Mouse (Mus musculus): ENCODE measurements around the gene Cyth1. TPM values are rescaled to one million over a fixed set of nuclear protein-coding genes. Genes with fewer than 3 reads are reported as not detected.

Cyth1 gene
- polyA plus RNA-seq, 1 experiment from 2014 or later, result 9.6 TPM

- no peak overlapping the region for H3K4me2 ChIP-seq (ENCODE audit: low read depth, low read length)
- H3K4me1 ChIP-seq (ENCODE audit: control insufficient read depth, insufficient read depth, low read length), result peaks cover 4% of the 10 kb centered on the region; the same call in 1 of the 2 replicates
- no peak overlapping the region for H3K4me3 ChIP-seq (ENCODE audit: low read length)
- WGBS, result 89% methylated on average over 8 of the region's 8 CpGs
- H3K36me3 ChIP-seq (ENCODE audit: control insufficient read depth, insufficient read depth, low read length), result peaks cover 49% of the 10 kb centered on the region
- no peaks in the 10 kb centered on the region for H3K9me3 ChIP-seq (ENCODE audit: control insufficient read depth, low read length)
- no peak overlapping the region for H3K9ac ChIP-seq (ENCODE audit: low read depth, low read length)
- no peak for ATAC-seq
- no peaks in the 10 kb centered on the region for H3K27me3 ChIP-seq (replicated peaks; ENCODE audit: control insufficient read depth, insufficient read depth, low read length)
- no peak overlapping the region for H3K27ac ChIP-seq (ENCODE audit: low read length)
Measured at GRCm38 (mm10) chr11:118259580-118259979, 11.2 kb upstream of the Cyth1 start.

DNA sequence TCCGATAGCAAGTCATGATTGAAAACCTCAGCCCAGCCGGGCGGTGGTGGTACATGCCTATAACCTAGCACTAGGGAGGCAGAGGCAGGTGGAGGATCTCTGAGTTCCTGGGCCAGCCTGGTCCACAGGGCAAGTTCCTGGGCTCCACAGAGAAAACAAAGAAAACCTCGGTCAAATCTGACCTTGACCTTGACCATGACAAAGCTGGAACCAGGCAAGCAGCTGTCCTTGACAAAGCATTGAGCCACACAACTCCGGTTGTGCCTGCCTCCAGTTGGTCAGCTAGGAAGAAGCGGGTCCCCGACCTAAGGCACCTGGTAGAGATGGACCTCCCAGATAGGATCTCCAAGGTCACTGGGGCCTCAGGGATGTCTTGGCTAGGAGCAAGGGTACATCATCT is 8.0 kb upstream of the Cyth1 start:
- H3K36me3 ChIP-seq (ENCODE audit: control insufficient read depth, insufficient read depth, low read length), result peaks cover 26% of the 10 kb centered on the region
- 86% methylated on average over 7 of the region's 7 CpGs for WGBS
- no peak for ATAC-seq

DNA sequence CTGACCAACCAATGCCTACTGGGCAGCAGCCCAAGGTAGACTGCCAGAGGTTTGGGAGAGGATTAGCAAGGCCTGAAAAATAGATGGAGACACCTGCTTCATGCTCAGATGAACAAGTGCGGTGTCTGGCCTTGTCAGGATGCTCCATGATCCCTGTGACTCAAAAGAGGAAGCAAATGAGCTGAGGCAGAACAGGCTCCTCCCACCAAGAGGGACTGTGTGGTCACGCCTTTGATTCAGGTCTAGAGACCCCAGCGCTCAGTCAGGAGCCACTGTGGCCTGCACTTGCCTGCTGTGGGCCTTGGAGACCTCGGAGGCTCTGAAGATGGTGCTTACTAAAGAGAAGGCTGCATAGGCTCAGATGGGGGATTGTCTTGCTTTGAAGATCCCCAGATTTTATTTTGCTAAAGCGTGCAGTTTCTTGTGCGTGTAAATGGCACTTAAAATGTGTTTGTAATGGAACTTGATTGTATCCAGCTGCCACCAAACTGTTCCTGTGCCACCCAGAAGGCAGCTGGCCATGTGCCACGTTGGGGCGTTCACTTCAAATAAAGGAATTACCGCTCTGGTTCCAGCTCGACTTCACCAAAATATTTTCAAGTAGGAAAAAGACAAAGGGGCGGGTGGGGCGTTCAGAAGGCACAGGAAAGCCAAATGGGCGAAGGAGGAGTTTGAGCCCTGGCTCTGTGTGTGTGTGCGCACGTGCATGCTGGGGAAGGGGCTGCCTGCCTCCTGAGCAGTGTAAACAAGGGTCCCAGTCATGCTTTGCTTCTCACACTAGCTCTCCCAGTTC is 6.0 kb upstream of the Cyth1 start:
- peak overlapping the region; percentile 75 for H3K27ac ChIP-seq (ENCODE audit: low read length)
- H3K4me2 ChIP-seq (ENCODE audit: low read depth, low read length), result no peak overlapping the region
- WGBS, result 42% methylated on average over 15 of the region's 15 CpGs
- no peak overlapping the region for H3K4me3 ChIP-seq (ENCODE audit: low read length)
- ATAC-seq, result peak; percentile 48; the same call in 1 of the 2 replicates
- H3K4me1 ChIP-seq (ENCODE audit: control insufficient read depth, insufficient read depth, low read length), result peaks cover 16% of the 10 kb centered on the region
- peaks cover 19% of the 10 kb centered on the region for H3K36me3 ChIP-seq (ENCODE audit: control insufficient read depth, insufficient read depth, low read length)
- no peaks in the 10 kb centered on the region for H3K27me3 ChIP-seq (replicated peaks; ENCODE audit: control insufficient read depth, insufficient read depth, low read length)
- H3K9me3 ChIP-seq (ENCODE audit: control insufficient read depth, low read length), result no peaks in the 10 kb centered on the region
- peak overlapping the region; percentile 16; the same call in 1 of the 2 replicates for H3K9ac ChIP-seq (ENCODE audit: low read depth, low read length)

More for the DNA sequence above, 8.0 kb upstream of the Cyth1 start:
- Histone ChIP-seq H3K27me3 (replicated peaks; ENCODE audit: control insufficient read depth, insufficient read depth, low read length) (no peaks in the 10 kb centered on the region), H3K9ac (ENCODE audit: low read depth, low read length) (no peak overlapping the region), H3K4me1 (ENCODE audit: control insufficient read depth, insufficient read depth, low read length) (peaks cover 16% of the 10 kb centered on the region), H3K4me3 (ENCODE audit: low read length) (no peak overlapping the region), H3K4me2 (ENCODE audit: low read depth, low read length) (no peak overlapping the region), H3K9me3 (ENCODE audit: control insufficient read depth, low read length) (no peaks in the 10 kb centered on the region), H3K27ac (ENCODE audit: low read length) (no peak overlapping the region)

DNA sequence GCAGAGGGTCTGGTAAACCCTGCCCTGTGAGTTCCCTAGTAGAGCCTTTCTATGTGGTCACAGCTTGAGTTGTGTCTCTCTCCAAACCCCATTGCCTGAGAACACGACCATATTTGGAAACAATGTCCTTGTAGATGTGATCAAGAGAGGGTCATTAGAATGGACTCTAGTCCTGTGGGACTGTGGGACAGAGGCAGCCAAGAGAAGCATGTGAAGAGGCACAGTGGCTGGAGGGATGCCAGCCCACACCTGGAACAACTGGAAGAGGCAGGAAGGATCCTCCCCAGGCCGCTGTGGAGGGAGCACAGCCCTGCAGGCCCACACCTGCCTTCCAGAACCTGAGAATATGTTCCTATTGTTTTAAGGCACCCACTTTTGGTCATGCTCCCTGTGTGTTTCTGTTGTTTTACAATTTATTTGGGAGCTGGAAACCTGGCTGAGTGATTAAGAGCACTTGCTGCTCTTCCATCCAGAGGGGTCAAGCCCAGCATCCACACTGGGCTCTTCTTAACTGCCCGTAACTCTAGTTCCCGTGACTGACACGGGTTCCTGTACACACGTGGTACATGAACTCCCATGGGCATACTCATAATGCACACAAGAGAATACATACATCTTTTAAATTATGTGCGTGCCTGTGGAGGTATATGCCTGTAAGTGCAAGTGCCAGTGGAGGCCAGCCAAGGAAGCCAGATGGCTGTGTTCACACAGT is 5.2 kb upstream of the Cyth1 start:
- no peaks in the 10 kb centered on the region for H3K27me3 ChIP-seq (replicated peaks; ENCODE audit: control insufficient read depth, insufficient read depth, low read length)
- no peaks in the 10 kb centered on the region for H3K9me3 ChIP-seq (ENCODE audit: control insufficient read depth, low read length)
- no peak overlapping the region for H3K4me3 ChIP-seq (ENCODE audit: low read length)
- 86% methylated on average over 7 of the region's 7 CpGs for WGBS
- H3K4me2 ChIP-seq (ENCODE audit: low read depth, low read length), result no peak overlapping the region
- peaks cover 21% of the 10 kb centered on the region for H3K4me1 ChIP-seq (ENCODE audit: control insufficient read depth, insufficient read depth, low read length)
- H3K27ac ChIP-seq (ENCODE audit: low read length), result peak overlapping the region; percentile 75
- H3K36me3 ChIP-seq (ENCODE audit: control insufficient read depth, insufficient read depth, low read length), result peaks cover 12% of the 10 kb centered on the region
- no peak overlapping the region for H3K9ac ChIP-seq (ENCODE audit: low read depth, low read length)
- ATAC-seq, result no peak

DNA sequence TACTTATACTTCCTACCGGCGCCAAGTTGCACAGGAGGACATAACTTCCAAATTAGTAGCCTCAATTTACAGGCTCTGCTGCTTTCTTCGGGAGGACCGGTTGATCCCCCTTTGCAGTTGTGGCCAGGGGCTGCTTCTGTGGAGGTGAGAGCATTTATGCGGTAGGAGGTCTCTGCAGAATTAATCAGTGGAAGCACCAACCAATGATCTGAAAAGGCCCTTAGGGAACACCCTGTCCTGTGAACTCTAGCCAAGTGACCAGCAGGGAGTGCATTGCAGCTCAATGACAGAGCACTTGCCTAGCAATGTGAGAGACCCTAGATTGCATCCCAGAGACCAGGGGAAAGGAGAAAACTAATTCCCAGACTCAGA is 606 bp upstream of the Cyth1 start:
- Histone ChIP-seq H3K9me3 (ENCODE audit: control insufficient read depth, low read length) (no peaks in the 10 kb centered on the region), H3K4me3 (ENCODE audit: low read length) (peak overlapping the region; percentile 91), H3K27me3 (replicated peaks; ENCODE audit: control insufficient read depth, insufficient read depth, low read length) (no peaks in the 10 kb centered on the region), H3K36me3 (ENCODE audit: control insufficient read depth, insufficient read depth, low read length) (no peaks in the 10 kb centered on the region), H3K4me1 (ENCODE audit: control insufficient read depth, insufficient read depth, low read length) (peaks cover 34% of the 10 kb centered on the region), H3K4me2 (ENCODE audit: low read depth, low read length) (peak overlapping the region; percentile 76), H3K27ac (ENCODE audit: low read length) (peak overlapping the region; percentile 85), H3K9ac (ENCODE audit: low read depth, low read length) (peak overlapping the region; percentile 62)
- ATAC-seq, result peak; percentile 18
- under 1% methylated on average over 5 of the region's 5 CpGs for WGBS

- Histone ChIP-seq H3K9me3 (ENCODE audit: control insufficient read depth, low read length) (no peaks in the 10 kb centered on the region), H3K4me1 (ENCODE audit: control insufficient read depth, insufficient read depth, low read length) (peaks cover 33% of the 10 kb centered on the region), H3K27ac (ENCODE audit: low read length) (peak overlapping the region; percentile 55), H3K9ac (ENCODE audit: low read depth, low read length) (peak overlapping the region; percentile 94), H3K27me3 (replicated peaks; ENCODE audit: control insufficient read depth, insufficient read depth, low read length) (no peaks in the 10 kb centered on the region), H3K4me2 (ENCODE audit: low read depth, low read length) (peak overlapping the region; percentile 76), H3K36me3 (ENCODE audit: control insufficient read depth, insufficient read depth, low read length) (no peaks in the 10 kb centered on the region), H3K4me3 (ENCODE audit: low read length) (peak overlapping the region; percentile 91)
- under 1% methylated on average over 43 of the region's 43 CpGs for WGBS
- peak; percentile 5; the same call in 1 of the 2 replicates for ATAC-seq
Measured at GRCm38 (mm10) chr11:118247359-118248095, 865 bp downstream of the Cyth1 start.

- peaks cover 35% of the 10 kb centered on the region for H3K4me1 ChIP-seq (ENCODE audit: control insufficient read depth, insufficient read depth, low read length)
- peak overlapping the region; percentile 55 for H3K27ac ChIP-seq (ENCODE audit: low read length)
- H3K9ac ChIP-seq (ENCODE audit: low read depth, low read length), result peak overlapping the region; percentile 94
- no peaks in the 10 kb centered on the region for H3K36me3 ChIP-seq (ENCODE audit: control insufficient read depth, insufficient read depth, low read length)
- H3K4me3 ChIP-seq (ENCODE audit: low read length), result peak overlapping the region; percentile 91
- 57% methylated on average over 5 of the region's 5 CpGs for WGBS
- no peaks in the 10 kb centered on the region for H3K9me3 ChIP-seq (ENCODE audit: control insufficient read depth, low read length)
- no peak for ATAC-seq
- peak overlapping the region; percentile 76 for H3K4me2 ChIP-seq (ENCODE audit: low read depth, low read length)
- no peaks in the 10 kb centered on the region for H3K27me3 ChIP-seq (replicated peaks; ENCODE audit: control insufficient read depth, insufficient read depth, low read length)
Measured at GRCm38 (mm10) chr11:118246724-118247123, 1.7 kb downstream of the Cyth1 start.

DNA sequence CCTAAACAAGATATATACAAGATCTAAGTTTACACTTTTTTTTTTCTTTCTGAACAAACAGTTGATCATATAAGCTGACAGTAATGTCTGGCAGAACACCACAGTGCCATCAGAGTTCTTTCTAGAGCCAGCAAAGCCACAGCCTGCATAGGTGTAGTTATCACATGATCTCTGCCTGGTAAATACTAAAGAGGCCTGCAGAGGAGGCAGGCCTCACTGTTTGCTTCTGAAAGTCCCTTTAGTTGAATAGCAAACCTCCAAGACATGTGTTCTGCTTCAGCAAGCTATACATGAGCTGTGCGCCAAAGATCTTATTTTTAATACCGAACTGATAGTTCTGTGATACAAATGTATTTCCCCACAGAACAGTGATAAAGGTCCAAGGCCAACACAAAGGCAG is 3.3 kb downstream of the Cyth1 start:
- H3K9ac ChIP-seq (ENCODE audit: low read depth, low read length), result 0 out of 2 replicates have a peak overlapping the region, but pooled peaks have one; percentile 26
- H3K27ac ChIP-seq (ENCODE audit: low read length), result no peak overlapping the region
- H3K4me1 ChIP-seq (ENCODE audit: control insufficient read depth, insufficient read depth, low read length), result peaks cover 43% of the 10 kb centered on the region
- no peaks in the 10 kb centered on the region for H3K9me3 ChIP-seq (ENCODE audit: control insufficient read depth, low read length)
- WGBS, result 88% methylated on average over 2 of the region's 2 CpGs
- H3K36me3 ChIP-seq (ENCODE audit: control insufficient read depth, insufficient read depth, low read length), result no peaks in the 10 kb centered on the region
- ATAC-seq, result no peak
- no peak overlapping the region for H3K4me3 ChIP-seq (ENCODE audit: low read length)
- H3K4me2 ChIP-seq (ENCODE audit: low read depth, low read length), result no peak overlapping the region
- H3K27me3 ChIP-seq (replicated peaks; ENCODE audit: control insufficient read depth, insufficient read depth, low read length), result no peaks in the 10 kb centered on the region

GRCm38 (mm10) chr11:118243627-118244261 is 4.6 kb downstream of the Cyth1 start:
- H3K4me3 ChIP-seq (ENCODE audit: low read length), result no peak overlapping the region
- WGBS, result 77% methylated on average over 6 of the region's 6 CpGs
- no peaks in the 10 kb centered on the region for H3K36me3 ChIP-seq (ENCODE audit: control insufficient read depth, insufficient read depth, low read length)
- H3K4me2 ChIP-seq (ENCODE audit: low read depth, low read length), result no peak overlapping the region
- no peak for ATAC-seq
- peaks cover 45% of the 10 kb centered on the region for H3K4me1 ChIP-seq (ENCODE audit: control insufficient read depth, insufficient read depth, low read length)
- H3K9me3 ChIP-seq (ENCODE audit: control insufficient read depth, low read length), result no peaks in the 10 kb centered on the region
- H3K27ac ChIP-seq (ENCODE audit: low read length), result no peak overlapping the region
- H3K9ac ChIP-seq (ENCODE audit: low read depth, low read length), result no peak overlapping the region
- no peaks in the 10 kb centered on the region for H3K27me3 ChIP-seq (replicated peaks; ENCODE audit: control insufficient read depth, insufficient read depth, low read length)

Data from intestine, embryonic 16.5 days (tissue).